Mouse (Mus musculus) testis, postnatal 14 days (tissue): ENCODE measurements at regions not wholly inside any gene's neighbourhood (a gene's known extent, or its start where the extent isn't known, plus 50 kb on each side); places are given as distances from the start of the nearest gene placed in this dataset.
"Not testable (repeated sequence)": the region's sequence is repeated elsewhere in the genome, so short reads cannot be mapped to it uniquely, and the experiment has no call there.

Source experiments
- DNase-seq: peaks from one replicate; pipeline ENCODE4 v3.0.0; 2021; ENCODE audit warnings: low spot score

DNA sequence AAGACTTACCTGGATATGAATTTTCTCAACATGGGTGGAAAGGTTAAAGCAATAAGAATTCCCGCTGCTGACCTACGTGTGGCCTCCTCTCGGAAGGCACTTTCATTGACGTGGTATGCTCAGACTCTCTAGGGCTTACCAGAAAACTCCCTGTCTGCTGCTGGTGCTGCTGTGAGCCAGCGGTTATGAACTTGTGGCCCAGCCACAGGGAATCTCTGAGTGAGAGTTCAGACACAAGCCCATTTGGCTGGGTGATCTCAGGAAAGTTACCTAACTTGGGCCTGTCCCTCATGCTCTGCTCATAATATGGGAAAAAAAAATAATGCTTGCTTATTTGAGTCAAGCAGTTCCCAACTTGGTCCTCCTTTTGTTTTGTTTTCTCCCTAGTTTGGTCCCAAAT is 459.5 kb upstream of the Adamts5 start:
- DNase-seq: no peak

DNA sequence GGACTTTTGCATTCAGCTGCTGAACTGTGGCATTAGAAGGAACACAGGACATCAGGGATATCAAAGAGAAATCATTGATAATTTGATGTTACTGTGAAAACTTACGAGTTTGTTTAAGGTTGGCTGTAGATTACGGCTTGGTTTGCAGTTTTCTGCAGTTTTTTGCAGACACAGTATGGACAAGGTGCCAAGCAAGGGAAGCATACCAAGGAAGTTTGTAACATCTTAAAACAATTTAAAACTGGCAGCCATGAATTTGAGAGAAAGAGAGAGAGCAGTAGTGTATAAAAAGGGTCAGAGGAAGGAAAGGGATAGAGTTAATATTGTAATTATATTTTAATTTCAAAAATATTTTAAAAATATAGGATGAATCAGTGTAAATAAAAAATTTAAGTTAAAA is 453.4 kb upstream of the Adamts5 start:
- no peak for DNase-seq

DNA sequence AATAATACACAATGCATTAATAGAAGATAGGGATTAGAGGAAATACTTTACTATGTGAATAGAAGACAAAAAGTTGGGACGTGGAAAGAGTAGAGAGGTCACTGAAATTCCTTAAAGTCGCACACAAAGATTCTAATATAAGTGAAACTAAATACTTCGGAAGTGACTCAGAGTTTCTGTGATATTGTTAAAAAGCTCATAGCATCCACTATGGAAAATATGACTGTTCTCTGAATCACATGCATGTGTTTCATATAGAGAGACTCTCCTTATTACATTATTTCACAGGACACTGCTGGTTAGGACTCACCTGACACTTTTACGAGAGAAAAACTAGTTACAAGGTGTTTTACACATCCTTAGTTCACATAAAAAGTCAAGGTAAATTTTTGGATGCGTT is 446.1 kb upstream of the Adamts5 start:
- DNase-seq: no peak

DNA sequence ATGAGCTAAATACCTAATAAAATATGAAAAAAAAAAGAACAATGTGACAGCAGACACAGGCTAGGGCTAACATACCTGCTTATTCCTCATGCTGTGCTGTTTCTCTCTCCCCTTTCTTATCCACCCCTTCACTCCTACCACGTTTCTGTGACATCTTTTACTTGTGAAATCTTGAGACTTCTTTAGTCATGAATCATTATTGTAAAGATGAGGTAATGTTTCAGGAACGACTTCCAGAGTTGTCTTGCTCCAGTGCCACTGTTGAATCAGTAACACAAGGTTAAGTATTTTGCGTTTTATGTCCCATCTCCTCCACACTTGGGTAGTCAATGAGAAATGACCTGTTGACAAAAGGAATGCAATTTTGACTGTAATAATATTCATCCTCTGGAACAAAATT is 445.3 kb upstream of the Adamts5 start:
- DNase-seq: no peak

DNA sequence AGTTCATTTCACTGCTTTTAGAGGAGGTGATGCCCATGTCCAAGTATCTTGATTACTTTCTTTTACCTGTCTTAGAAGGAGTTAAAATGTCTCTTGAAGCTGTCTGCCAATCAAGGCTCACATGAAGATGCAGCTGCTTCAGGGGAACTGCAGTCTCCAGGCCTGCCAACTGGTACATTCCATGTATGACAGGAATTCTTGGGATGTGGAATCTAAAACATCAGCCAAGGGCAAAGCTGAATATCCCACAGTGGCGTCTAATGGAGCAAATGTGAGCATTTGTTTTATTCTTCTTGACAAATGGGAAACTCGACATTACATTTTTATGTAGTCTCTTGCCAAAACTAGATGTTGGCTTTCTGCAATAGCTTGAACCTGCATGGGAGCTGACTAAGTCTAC is 438.7 kb upstream of the Adamts5 start:
- no peak for DNase-seq

DNA sequence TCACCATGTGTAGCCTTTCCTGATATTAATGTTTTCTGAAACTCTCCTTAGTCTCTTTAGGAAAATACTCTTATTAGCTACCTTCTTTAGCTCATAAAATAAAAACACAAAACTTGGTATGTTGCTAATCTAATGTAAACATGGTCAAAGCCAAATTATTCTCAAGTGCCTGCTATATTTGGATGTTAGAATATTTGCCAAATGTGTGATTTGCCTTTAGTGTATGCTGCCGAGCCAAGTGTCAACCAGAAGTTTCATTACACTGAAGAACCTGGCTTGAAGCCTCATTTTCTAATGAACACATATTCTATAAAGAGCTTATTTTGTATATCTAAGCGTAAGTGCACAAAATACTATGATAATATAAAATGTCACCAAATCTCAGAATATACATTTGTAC is 423.8 kb upstream of the Adamts5 start:
- no peak for DNase-seq

- no peak for DNase-seq
Observed at GRCm38 (mm10) chr16:86318898-86319297, 417.3 kb upstream of the Adamts5 start.

DNA sequence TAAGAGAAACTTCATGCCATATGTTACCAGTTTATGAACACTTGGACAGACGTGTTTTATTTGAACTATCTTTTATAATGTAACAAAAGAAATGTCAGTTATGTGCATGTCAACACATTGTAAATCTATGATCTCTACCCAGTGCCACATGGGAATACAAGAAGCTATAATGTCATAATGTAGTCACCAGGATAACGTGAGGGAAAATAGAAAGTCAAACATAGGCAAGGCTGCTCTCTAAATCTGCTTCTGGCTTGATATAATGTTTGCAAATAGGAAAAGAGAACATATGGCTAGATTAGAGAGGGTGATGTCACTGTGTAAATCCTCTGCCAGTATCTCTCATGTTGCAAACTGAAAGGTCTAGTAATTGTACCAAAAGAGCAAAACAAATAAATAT is 408.1 kb upstream of the Adamts5 start:
- DNase-seq: no peak

GRCm38 (mm10) chr16:86303869-86304268 is 402.2 kb upstream of the Adamts5 start:
- no peak for DNase-seq

DNA sequence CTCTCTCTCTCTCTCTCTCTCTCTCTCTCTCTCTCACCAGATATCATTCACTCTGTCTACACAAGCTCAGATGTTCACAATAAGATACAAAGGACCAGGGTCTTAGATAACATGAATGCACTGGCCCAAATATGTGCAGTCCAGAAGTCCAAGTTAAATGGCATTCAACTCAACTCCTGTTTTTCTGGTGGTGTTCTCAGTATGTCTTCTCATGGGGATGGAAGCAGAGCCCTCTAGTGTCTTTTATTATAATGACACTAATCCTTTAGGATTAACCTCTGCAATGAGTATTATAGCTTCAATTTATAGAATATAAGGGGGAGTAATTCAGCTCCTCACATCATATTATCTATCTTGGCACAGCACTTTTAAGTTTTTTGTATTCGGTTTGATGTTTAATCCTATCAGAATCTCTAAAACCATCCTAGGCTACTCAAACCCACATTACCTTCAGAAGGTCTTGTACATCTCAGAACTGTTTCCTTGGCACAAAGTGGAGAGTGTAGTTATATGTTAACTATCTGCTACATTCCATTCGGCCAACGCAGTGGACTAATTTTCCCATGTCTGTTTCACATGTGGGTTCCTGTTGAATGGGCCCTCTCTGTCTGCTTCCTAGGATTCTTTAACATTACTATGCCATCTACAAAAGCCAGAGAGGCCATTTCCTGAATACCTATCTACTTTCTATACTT is 401.0 kb upstream of the Adamts5 start:
- DNase-seq: no peak

DNA sequence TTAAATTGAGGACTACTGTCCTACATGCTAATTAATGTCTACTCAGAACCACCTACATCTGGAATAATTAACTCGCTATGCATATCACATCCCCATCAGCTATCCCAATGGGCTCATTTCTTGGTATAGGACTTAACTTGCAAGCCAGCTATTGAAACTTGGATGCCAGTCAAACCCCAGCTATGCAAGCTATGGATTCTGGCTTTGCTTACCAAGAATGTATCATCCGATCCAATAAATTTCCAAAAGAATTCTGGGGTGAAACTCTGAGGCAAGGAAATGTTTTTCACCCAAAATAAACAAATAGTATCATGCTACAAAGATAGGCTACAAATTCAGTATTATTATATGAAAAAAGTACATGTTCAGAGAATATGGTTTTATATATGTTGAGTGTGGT is 392.8 kb upstream of the Adamts5 start:
- no peak for DNase-seq

GRCm38 (mm10) chr16:86281326-86281725 is 379.7 kb upstream of the Adamts5 start:
- no peak for DNase-seq

DNA sequence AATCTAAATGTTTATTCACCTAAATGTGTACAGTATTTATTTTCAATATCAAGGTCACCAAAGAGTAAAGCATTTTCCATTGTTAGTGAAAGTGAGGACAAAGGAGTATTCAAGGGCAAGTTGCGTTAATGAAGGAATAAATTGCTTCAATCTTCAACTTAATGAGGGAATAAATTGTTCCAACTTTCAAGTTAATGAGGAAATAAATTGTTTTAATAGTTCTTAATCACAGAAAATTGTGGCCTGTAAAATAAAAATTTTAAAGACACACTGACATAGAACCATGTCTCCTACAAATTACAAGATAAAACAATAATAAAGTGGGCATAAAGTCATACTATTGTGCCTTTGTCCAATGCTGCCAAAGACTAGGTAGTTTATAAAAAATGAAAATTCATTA is 375.4 kb upstream of the Adamts5 start:
- no peak for DNase-seq

GRCm38 (mm10) chr16:86261612-86262011 is 360.0 kb upstream of the Adamts5 start:
- DNase-seq: no peak

DNA sequence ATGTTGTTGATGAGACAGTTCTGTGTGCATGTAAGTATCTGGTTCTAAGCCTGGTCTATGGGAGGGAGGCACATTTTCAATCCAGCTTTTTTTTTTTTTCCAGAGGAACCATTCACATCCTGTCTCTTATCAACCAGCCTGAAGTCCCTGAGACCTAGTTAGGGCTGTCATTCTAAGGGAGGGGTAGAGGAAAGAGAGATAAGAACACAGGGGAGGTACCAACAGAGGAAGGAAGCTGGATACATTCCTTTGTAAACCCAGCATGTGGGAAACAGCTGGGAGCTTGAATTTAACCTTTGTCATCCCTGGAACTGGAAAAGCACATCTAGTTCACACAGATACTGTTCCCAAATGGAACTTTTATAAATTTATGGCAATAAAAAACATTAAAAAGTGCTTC is 351.0 kb upstream of the Adamts5 start:
- DNase-seq: peak; percentile 19

GRCm38 (mm10) chr16:86250021-86250420 is 348.4 kb upstream of the Adamts5 start:
- no peak for DNase-seq

DNA sequence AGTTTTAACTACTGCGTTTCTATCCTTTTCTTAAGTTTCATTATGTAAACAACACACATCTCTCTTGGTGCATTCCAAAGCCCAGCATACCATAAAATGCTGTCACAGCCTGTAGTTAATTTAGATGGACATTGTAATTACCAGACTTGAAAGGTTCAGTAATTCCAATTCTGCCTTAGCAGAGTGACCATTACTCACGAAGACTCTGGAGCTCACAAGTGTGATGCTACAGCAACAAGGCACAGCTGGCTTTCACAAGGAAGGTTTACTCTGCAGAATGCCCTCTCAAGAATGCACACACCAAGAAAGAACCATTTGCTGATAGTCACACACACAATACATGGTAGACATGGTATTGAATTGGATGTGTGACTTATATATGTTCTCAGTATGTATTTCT is 342.6 kb upstream of the Adamts5 start:
- DNase-seq: no peak

- peak; percentile 13 for DNase-seq
Observed at GRCm38 (mm10) chr16:86242766-86243510, 341.3 kb upstream of the Adamts5 start.

DNA sequence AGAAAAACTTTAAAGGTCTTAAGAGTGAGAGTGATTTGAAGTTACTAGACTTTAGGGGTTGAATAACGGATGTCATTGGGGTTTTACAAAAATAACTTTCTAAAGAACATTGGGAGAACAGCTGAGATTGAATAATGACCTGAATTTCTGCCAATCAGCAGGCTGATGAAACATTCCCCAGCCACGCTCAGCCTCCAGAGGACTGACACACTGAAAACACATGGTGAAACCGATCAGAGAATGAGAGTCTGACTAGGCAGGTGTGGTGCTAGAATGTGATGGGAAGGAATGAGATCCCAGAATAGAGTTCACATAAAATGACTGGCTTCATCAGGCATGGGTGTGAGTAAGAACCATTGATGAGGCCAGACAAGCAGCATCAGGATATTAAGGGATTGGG is 321.4 kb upstream of the Adamts5 start:
- no peak for DNase-seq

DNA sequence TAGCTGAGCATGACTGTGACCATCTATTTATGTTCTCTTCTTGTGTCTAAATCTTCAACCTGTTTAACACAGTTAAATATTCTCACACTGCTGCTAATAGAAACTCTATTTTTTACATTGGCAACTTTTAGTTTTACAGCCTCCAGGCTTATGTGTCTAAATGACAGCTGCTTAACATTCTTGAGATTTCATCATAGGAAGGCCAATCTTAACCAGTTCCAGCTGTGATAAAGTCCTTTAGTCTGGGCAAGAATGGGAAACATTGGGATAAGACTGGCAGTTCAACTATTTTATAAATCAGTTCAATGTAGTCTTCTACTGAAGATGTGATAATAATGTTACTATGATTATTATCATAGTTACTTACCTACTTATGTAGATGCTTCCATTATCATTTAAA is 308.9 kb upstream of the Adamts5 start:
- DNase-seq: no peak

- no peak for DNase-seq
Observed at GRCm38 (mm10) chr16:86209319-86209718, 307.7 kb upstream of the Adamts5 start.

DNA sequence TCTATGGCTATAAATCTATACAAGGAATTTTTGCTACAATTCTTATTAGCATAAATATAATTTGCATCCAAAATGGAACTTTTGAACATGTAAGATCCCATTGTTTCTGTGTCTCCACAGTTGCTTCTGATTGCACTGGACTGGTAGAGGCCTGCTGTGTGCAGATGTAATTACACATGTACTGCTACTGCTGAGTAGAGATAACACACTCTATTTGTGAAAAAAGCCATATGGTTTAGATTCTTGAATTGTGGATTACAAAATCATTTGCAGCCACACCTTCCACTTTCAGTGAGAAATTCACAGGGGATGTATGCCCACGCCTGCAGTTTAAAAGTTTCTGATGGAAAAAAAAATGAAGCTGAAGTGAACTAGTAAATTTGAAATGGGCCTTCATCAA is 288.2 kb upstream of the Adamts5 start:
- DNase-seq: no peak

DNA sequence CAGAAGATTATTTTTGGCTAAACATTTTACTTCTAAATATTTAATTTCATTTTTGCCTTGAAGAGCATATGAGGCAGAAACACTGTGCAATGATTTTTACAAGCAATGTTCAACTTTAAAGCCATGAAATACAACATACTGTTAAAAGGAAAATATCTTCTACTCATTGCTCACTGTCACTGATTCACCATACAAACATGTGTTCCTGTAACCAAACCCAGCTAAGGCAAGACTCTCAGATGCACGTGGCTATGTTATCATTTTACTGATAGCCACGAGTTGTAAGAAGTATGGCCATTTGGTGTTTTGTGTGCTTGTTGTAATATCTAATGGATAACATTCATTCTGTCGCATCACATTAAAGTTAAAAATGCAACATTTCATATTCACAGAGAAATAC is 287.3 kb upstream of the Adamts5 start:
- DNase-seq: no peak

DNA sequence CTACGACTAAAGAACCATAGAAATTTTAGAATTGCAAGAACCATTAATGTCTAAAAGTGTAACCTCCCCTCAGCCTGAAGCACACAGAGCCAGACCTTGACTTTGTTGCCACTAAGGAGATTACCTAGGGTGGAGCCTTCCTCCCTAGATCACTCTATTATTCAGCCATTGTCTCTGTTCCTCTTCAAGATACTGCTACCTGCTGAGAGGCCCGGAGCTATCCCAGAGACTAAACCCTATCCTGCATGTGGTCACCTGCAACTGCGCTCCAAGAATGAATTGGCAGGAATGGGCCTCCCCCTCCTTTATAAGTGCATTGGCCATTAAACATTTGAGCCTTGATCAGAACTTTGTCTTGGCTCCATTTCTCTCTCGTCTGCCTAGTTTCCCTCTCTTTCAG is 286.0 kb upstream of the Adamts5 start:
- not testable (repeated sequence) for DNase-seq
